Mouse (Mus musculus): ENCODE measurements at regions not wholly inside any gene's neighbourhood (a gene's known extent, or its start where the extent isn't known, plus 50 kb on each side); places are given as distances from the start of the nearest gene placed in this dataset.
"Not testable (repeated sequence)": the region's sequence is repeated elsewhere in the genome, so short reads cannot be mapped to it uniquely, and the experiment has no call there.

DNA sequence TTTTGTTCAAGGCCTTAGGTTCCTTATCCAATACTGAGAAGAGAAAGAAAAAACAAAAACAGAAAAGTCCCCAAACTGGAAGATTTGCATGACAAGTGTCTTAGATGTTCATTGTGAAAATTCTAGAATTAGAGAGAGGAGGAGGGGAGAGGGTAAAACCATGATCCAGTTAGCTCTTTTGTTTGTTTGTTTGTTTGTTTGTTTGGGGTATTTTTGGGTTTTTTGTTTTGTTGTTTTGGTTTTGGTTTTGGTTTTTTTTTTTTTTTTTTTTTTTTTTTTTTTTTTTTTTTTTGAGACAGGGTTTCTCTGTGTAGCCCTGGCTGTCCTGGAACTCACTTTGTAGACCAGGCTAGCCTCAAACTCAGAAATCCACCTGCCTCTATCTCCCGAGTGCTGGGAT is 100.8 kb upstream of the Klf3 start:
- Histone ChIP-seq H3K4me1 (peaks cover 30% of the 10 kb centered on the region), H3K27ac (replicated peaks) (peak overlapping the region; percentile 92)
- not testable (repeated sequence) for H3K27me3 ChIP-seq; H3K4me2 ChIP-seq (replicated peaks); H3K36me3 ChIP-seq; H3K4me3 ChIP-seq; ATAC-seq (replicated peaks); H3K9ac ChIP-seq (replicated peaks); H3K9me3 ChIP-seq
- 65% methylated on average over 1 of the region's 1 CpGs for WGBS

DNA sequence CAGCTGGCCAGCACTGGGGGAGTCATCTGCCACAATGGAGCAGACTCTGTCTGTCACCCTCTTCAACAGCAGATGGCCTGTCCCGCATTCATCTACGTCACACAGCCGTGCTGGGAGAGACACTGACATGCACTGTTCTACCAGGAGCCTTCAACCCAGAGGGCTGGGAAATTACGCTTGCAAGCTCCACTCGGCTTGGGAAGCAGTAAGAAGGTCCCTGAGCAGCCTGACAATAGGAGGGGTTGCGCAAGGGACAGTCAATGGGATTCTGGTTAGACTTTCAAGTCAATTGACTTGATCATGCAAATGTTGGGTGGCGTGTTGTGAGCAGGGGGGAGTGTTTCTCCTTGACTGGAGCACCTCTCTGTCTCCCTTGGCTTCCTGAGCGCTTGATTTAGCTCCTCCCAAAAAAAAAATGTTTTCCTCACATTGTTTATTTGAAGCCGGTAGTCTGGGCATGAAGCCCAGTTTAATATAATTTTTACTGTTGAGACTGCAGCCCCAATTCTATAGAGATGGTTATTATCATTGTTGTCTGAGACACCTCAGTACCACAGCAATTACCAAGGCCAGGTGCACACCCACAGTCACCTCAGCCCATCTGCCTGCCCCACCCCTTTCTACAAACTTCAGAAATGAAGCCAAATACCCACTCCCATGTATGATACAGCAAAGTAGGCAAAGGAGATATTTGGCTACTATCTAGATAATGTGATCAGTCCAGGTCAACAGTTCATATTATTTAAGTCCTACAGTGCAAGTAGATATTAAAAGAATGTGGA is 99.9 kb upstream of the Klf3 start:
- Histone ChIP-seq H3K27me3 (no peaks in the 10 kb centered on the region), H3K36me3 (no peaks in the 10 kb centered on the region), H3K4me2 (replicated peaks) (peak overlapping the region; percentile 17), H3K9me3 (no peaks in the 10 kb centered on the region), H3K4me1 (peaks cover 30% of the 10 kb centered on the region), H3K4me3 (no peak overlapping the region), H3K9ac (replicated peaks) (no peak overlapping the region), H3K27ac (replicated peaks) (peak overlapping the region; percentile 83)
- WGBS = 41% methylated on average over 9 of the region's 9 CpGs
- peak; percentile 90 for ATAC-seq (replicated peaks)

DNA sequence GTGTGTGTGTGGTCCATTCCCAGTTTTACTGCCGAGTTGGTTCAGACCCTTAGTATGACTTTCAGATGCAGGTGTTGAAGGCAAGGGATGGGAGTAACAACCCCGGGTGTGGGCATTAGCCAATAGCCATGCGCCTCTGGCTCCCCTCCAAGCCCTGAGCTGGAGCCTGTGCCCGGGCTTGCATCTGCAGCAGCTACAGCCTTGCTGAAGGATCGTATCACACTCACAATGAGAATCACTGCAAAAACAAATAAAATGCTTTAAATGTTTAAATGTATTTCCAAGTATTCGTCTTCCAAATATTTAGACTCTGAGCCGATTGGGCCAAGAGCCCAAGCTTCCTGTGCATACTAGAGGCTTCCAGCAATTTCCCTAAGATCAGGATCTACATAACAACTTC is 99.0 kb upstream of the Klf3 start:
- Histone ChIP-seq H3K9ac (replicated peaks) (no peak overlapping the region), H3K36me3 (no peaks in the 10 kb centered on the region), H3K4me2 (replicated peaks) (no peak overlapping the region), H3K4me3 (no peak overlapping the region), H3K4me1 (peaks cover 30% of the 10 kb centered on the region), H3K9me3 (no peaks in the 10 kb centered on the region), H3K27me3 (no peaks in the 10 kb centered on the region), H3K27ac (replicated peaks) (peak overlapping the region; percentile 83; the same call in 1 of the 2 replicates)
- 51% methylated on average over 7 of the region's 7 CpGs for WGBS
- ATAC-seq (replicated peaks) = no peak

DNA sequence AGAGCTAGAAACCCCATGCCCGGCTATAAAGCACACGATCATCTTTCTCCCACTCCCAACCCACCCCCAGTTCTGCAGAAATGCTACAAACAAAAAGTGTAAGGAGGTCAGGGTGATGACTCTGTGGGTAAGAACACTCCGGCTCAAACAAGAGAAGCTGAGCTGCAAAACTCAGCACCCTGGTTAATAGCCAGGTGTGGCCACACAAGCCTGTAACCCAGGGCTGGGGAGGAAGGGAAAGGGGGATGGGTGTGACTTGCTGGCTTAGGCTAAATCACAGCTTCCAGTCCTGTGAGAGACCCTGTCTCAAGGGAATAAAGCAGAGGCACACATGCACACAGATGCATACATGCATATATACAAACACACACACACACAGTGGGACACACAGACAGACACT is 96.6 kb upstream of the Klf3 start:
- Histone ChIP-seq H3K4me3 (no peak overlapping the region), H3K27me3 (no peaks in the 10 kb centered on the region), H3K36me3 (no peaks in the 10 kb centered on the region), H3K4me1 (peaks cover 25% of the 10 kb centered on the region), H3K9me3 (no peaks in the 10 kb centered on the region), H3K27ac (replicated peaks) (no peak overlapping the region), H3K9ac (replicated peaks) (no peak overlapping the region), H3K4me2 (replicated peaks) (no peak overlapping the region)
- 90% methylated on average over 3 of the region's 3 CpGs for WGBS
- no peak for ATAC-seq (replicated peaks)

DNA sequence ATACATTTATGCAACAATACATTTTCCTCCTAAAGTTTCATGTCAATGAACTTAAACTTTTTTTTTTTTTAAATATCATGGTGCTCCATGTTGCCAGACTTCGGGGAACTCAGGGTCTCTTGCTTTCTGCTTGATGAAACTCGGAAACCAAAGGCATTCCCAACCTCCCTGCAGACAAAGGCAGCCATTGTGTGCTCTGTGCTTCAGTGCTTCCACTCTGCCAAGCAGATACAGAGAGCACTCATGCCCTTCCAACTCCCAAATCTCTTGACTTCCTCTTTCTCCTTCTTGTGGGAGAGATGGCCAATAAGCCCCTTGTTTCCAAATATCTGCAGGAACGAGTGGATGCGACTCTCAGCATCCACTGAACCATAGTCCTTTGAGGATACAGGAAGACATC is 94.0 kb upstream of the Klf3 start:
- WGBS = 10% methylated on average over 4 of the region's 4 CpGs
- Histone ChIP-seq H3K27ac (replicated peaks) (no peak overlapping the region), H3K4me2 (replicated peaks) (no peak overlapping the region), H3K9me3 (no peaks in the 10 kb centered on the region), H3K4me3 (no peak overlapping the region), H3K9ac (replicated peaks) (no peak overlapping the region), H3K4me1 (peaks cover 5% of the 10 kb centered on the region), H3K27me3 (no peaks in the 10 kb centered on the region), H3K36me3 (no peaks in the 10 kb centered on the region)
- ATAC-seq (replicated peaks) = no peak

DNA sequence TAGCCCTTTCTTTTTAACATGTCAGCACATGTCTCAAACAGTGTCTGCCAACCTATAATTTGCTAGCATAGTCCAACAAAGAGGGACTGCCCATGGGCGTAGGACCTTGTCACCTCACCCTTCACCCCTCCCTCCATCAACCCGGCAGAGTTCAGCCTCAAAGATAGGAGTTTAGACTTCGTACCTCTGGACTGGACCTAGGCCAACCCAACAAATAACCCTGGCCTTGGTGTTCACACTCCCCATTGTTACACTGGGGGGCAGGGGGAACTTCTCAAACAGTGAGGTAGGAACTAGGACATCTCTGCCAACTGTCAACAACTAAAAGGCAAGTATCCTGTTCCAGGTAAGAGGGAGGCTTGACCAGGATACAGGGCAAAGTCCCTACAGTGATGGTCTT is 93.0 kb upstream of the Klf3 start:
- no peaks in the 10 kb centered on the region for H3K4me1 ChIP-seq
- no peaks in the 10 kb centered on the region for H3K27me3 ChIP-seq
- WGBS = 79% methylated on average over 3 of the region's 3 CpGs
- H3K27ac ChIP-seq (replicated peaks) = no peak overlapping the region
- no peak overlapping the region for H3K4me2 ChIP-seq (replicated peaks)
- H3K36me3 ChIP-seq = no peaks in the 10 kb centered on the region
- H3K9me3 ChIP-seq = no peaks in the 10 kb centered on the region
- H3K4me3 ChIP-seq = no peak overlapping the region
- ATAC-seq (replicated peaks) = no peak
- H3K9ac ChIP-seq (replicated peaks) = no peak overlapping the region

DNA sequence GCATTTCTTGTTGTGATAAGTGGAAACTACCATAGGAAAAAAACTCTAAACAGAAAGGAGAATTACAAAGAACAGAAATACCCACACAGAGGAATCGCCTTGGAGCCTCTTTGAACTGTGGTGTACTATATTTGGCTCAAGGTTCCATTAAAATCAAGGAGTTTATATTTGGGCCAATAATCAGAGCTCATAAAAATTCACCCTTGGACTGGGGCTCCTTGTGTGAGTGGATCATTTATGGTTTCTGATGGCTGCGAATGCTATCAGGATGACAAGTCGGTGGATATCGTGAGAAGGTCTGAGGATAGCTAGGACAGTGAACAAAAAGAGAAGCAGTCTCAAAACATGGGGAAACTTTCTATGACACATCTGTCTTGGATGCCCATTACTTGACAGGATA is 92.2 kb upstream of the Klf3 start:
- Histone ChIP-seq H3K27me3 (no peaks in the 10 kb centered on the region), H3K27ac (replicated peaks) (no peak overlapping the region), H3K4me2 (replicated peaks) (no peak overlapping the region), H3K9ac (replicated peaks) (no peak overlapping the region), H3K4me1 (no peaks in the 10 kb centered on the region), H3K36me3 (no peaks in the 10 kb centered on the region), H3K4me3 (no peak overlapping the region), H3K9me3 (no peaks in the 10 kb centered on the region)
- ATAC-seq (replicated peaks) = no peak
- WGBS = 97% methylated on average over 4 of the region's 4 CpGs

DNA sequence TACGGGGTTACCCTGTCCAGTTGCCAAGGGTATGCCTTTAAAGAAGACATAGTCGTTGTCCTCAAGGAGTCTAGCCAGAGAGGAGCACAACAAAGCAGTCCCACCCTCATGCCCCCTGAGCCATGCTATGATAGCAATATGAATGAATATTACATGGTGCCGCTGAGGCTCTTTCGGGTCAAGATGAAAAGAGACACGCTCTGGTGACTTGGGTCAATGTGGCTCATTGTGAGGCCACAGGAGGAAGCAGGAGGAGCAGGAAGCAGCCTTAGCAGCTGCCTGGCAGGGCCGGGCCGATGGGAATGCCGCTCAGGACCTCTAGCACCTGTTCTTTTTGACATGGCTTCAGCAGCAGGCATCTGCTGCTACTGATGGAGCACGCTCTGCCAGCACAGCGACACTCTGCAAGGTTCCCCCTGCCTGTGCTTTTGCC is 89.0 kb upstream of the Klf3 start:
- no peaks in the 10 kb centered on the region for H3K36me3 ChIP-seq

DNA sequence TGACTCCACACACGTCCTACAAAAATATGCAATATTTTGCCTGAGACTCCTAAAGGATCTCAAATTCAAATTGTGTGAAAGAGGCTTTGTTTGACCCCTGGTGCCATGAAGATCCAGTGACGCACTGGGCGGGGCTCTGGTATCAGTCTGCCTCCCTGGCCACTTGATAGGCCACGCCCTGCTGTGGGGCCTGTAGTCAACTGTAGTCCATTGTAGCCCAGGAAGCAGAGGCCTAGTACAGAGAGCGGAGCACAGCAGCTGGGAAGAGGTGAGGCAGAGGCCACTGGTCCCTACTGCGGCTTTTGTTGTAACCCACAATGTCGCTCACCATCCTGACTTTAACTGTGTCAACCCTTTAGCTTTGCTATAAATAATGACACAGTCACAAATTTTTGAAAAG is 88.5 kb upstream of the Klf3 start:
- ATAC-seq (replicated peaks) = no peak
- H3K36me3 ChIP-seq = no peaks in the 10 kb centered on the region
- no peak overlapping the region for H3K27ac ChIP-seq (replicated peaks)
- no peak overlapping the region for H3K4me2 ChIP-seq (replicated peaks)
- H3K27me3 ChIP-seq = no peaks in the 10 kb centered on the region
- no peak overlapping the region for H3K9ac ChIP-seq (replicated peaks)
- H3K4me3 ChIP-seq = no peak overlapping the region
- H3K4me1 ChIP-seq = no peaks in the 10 kb centered on the region
- H3K9me3 ChIP-seq = no peaks in the 10 kb centered on the region
- 71% methylated on average over 7 of the region's 7 CpGs for WGBS

More for the DNA sequence above, 89.0 kb upstream of the Klf3 start:
- H3K4me3 ChIP-seq = no peak overlapping the region
- no peaks in the 10 kb centered on the region for H3K9me3 ChIP-seq
- H3K4me2 ChIP-seq (replicated peaks) = no peak overlapping the region
- 0 out of 2 replicates have a peak, but pooled peaks have one; percentile 41 for ATAC-seq (replicated peaks)
- H3K9ac ChIP-seq (replicated peaks) = no peak overlapping the region
- H3K4me1 ChIP-seq = no peaks in the 10 kb centered on the region
- no peak overlapping the region for H3K27ac ChIP-seq (replicated peaks)
- H3K27me3 ChIP-seq = no peaks in the 10 kb centered on the region
- 36% methylated on average over 10 of the region's 10 CpGs for WGBS

DNA sequence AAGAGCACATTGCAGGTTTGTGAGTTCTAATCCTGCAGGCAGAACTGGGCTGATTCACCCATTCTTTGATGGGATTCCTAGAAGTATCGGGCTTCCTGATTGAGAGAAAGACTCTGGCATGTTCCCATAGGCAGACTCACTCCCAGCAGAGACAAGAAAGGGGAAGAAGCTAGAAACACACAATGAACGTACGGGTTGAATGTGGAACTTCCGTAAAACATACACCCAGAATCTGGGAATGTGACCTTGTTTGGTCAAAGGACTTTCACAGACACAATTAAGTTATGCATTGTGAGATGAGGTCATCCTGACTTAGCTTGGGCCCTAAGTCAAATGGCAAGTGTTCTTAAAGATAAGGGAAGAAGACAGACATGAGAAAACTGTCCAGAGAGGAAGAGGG is 86.6 kb upstream of the Klf3 start:
- 94% methylated on average over 4 of the region's 4 CpGs for WGBS
- H3K4me1 ChIP-seq = no peaks in the 10 kb centered on the region

DNA sequence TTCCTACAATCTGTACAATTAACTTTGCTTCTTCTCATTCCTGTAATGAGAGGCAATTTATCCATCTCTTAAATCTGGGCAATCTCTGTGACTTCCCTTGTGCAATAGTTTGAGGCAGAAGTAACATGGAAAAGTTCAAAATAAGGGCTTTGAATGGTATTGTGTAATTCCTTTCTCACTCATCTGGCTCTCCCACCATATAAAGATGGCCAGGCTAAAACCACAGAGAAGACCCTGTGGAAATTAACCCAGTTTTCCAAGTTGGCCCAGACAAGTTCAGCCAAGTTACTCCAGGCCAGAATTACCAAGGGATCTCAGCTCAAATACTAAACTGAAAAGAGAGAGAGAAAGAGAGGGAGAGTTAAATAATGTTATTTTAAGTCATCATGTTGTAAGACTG is 81.0 kb upstream of the Klf3 start:
- Histone ChIP-seq H3K9ac (replicated peaks) (no peak overlapping the region), H3K9me3 (no peaks in the 10 kb centered on the region; the same call in 1 of the 2 replicates), H3K27me3 (no peaks in the 10 kb centered on the region), H3K4me2 (replicated peaks) (no peak overlapping the region), H3K4me3 (no peak overlapping the region), H3K4me1 (no peaks in the 10 kb centered on the region), H3K27ac (replicated peaks) (no peak overlapping the region), H3K36me3 (no peaks in the 10 kb centered on the region)
- ATAC-seq (replicated peaks) = no peak

More for the DNA sequence above, 86.6 kb upstream of the Klf3 start:
- Histone ChIP-seq H3K4me3 (no peak overlapping the region), H3K36me3 (no peaks in the 10 kb centered on the region), H3K9me3 (no peaks in the 10 kb centered on the region), H3K4me2 (replicated peaks) (no peak overlapping the region), H3K27me3 (no peaks in the 10 kb centered on the region), H3K9ac (replicated peaks) (no peak overlapping the region), H3K27ac (replicated peaks) (no peak overlapping the region)
- no peak for ATAC-seq (replicated peaks)

DNA sequence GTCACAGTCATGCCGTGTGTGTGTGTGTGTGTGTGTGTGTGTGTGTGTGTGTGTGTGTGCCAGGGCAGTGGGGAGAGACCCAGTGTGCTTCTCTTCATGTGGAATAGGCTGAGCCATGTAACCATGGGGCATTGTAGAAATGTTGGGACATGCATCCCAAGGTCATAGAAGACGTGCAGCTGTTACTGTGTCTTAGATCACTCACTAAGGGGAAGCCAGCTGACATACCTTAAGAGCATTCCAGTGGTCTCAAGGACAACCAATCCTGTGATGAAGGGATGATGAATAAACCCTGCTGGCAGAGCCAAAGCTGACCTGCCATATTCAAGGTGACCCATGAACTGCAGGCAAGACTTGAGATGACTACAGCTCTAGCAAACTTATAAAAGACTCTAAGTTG is 75.3 kb upstream of the Klf3 start:
- Histone ChIP-seq H3K9me3 (no peaks in the 10 kb centered on the region; the same call in 1 of the 2 replicates), H3K9ac (replicated peaks) (no peak overlapping the region), H3K4me2 (replicated peaks) (no peak overlapping the region), H3K27ac (replicated peaks) (no peak overlapping the region), H3K4me3 (no peak overlapping the region), H3K36me3 (no peaks in the 10 kb centered on the region), H3K27me3 (no peaks in the 10 kb centered on the region), H3K4me1 (no peaks in the 10 kb centered on the region)
- WGBS = 88% methylated on average over 2 of the region's 2 CpGs
- ATAC-seq (replicated peaks) = no peak

DNA sequence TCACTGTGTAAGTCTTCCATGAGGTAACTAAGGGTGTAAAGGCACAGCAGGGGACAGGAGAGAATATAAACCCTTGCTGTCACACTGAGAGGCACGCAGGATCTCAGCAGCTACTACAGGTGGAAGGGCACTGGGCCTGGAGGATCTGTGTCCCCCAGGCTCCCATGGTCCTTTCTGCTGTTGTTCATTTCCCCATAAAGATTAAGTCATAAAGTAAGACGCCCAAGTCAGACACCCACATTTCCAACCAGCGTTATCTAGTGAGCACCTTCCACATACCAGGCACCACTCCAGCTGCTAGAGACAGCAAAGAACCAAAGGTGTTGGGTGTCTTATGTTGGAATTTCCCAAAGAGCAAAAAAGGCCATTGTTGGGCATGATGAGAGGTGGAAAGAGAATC is 70.8 kb upstream of the Klf3 start:
- H3K9ac ChIP-seq (replicated peaks) = no peak overlapping the region
- H3K27me3 ChIP-seq = no peaks in the 10 kb centered on the region
- H3K27ac ChIP-seq (replicated peaks) = no peak overlapping the region
- no peak overlapping the region for H3K4me2 ChIP-seq (replicated peaks)
- no peaks in the 10 kb centered on the region for H3K9me3 ChIP-seq
- ATAC-seq (replicated peaks) = no peak
- H3K36me3 ChIP-seq = no peaks in the 10 kb centered on the region
- H3K4me3 ChIP-seq = no peak overlapping the region
- H3K4me1 ChIP-seq = no peaks in the 10 kb centered on the region
- whole genome bisulfite sequencing = 90% methylated on average over 3 of the region's 3 CpGs
